Mouse (Mus musculus): ENCODE measurements around the gene Fam129a. TPM values are rescaled to one million over a fixed set of nuclear protein-coding genes. Genes with fewer than 3 reads are reported as not detected.

Gene Fam129a
- polyA plus RNA-seq, 1 experiment from 2014 or later = 2.5 TPM

DNA sequence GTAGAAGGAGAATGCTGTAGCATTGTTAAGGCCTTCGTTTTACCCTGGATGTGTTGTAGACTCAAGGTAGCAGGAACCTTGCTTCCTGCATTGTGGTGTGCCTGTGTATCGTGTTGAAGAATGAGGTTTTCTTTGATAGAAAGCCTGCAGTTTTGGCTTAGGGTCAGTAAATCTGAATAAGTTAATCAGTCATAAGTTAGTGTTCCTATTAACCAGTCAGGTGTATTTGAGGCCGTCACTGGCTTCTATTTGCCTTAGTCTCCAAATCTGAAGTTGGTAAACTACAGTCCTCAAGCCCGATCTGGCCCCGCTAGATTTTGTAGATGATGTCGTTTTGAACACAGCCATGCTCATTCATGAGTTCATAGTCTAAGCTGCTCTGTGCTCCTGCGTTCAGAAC lies 125.8 kb downstream of the Fam129a start:
- Histone ChIP-seq H3K36me3 (no peaks in the 10 kb centered on the region), H3K9ac (no peak overlapping the region), H3K4me2 (no peak overlapping the region), H3K9me3 (no peaks in the 10 kb centered on the region), H3K27me3 (no peaks in the 10 kb centered on the region), H3K4me1 (replicated peaks) (peaks cover 10% of the 10 kb centered on the region), H3K27ac (no peak overlapping the region), H3K4me3 (no peak overlapping the region)
- no peak for ATAC-seq (ENCODE audit: low FRiP score)
- WGBS = 94% methylated on average over 7 of the region's 7 CpGs

DNA sequence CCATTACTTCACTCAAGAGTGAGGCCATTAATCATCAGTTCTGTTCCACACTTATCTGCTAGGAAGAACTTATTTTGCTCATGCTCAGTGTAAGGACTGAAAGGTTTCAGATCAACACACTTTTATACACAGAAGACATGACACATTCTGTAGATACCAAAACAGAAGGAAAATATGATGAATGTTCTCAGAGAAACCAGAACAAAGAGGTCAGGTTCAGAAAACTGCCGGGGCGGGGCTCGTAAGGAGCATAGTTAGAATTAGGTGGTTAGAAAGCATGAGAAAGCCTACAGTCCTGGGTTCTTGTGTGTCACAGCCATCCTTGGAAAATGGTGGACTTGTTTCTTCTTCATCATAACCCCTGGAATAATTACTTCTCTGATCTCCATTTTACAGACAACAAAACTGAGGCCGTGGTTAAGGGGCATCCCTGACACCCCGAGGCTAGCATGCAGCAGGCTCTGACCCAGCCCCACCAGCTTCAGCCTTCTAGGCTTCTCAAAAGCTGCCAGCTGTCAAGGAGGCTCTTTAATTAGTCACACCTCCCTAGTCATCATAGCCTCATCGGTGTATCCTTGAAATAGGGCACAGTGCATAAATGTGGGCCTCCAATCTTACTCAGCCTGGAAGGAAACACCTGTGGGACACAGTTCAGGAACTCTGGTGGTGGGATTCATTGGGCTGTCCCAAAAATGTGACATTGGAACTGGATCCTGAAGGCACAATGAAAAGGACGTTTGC lies 127.1 kb downstream of the Fam129a start:
- Histone ChIP-seq H3K36me3 (no peaks in the 10 kb centered on the region), H3K27ac (no peak overlapping the region), H3K27me3 (no peaks in the 10 kb centered on the region), H3K4me1 (replicated peaks) (peaks cover 10% of the 10 kb centered on the region), H3K9ac (no peak overlapping the region), H3K4me2 (no peak overlapping the region), H3K4me3 (no peak overlapping the region), H3K9me3 (no peaks in the 10 kb centered on the region)
- 82% methylated on average over 7 of the region's 7 CpGs for WGBS
- ATAC-seq (ENCODE audit: low FRiP score) = no peak

DNA sequence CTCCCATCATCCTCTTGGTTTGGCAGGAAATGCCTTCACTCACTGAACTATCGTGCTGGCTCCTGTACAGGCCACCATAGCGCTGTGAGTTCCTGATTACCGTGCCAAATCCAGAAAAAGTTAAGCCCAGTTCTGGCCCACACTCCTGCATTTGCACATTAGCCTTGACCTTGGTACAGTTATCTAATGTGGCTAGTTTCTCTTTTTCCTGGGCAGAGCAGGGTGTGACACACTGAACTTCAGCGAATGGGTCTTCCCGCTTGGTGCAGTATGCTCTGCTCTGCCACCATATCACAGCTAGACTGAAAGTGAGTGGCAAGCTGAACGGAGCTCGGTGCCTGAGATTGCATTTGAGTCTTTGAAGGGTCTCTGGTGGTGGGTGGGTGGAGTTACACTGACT lies 128.4 kb downstream of the Fam129a start:
- peaks cover 10% of the 10 kb centered on the region for H3K4me1 ChIP-seq (replicated peaks)
- H3K27me3 ChIP-seq = no peaks in the 10 kb centered on the region
- WGBS = 77% methylated on average over 7 of the region's 7 CpGs
- no peaks in the 10 kb centered on the region for H3K9me3 ChIP-seq
- no peak overlapping the region for H3K4me3 ChIP-seq
- H3K36me3 ChIP-seq = no peaks in the 10 kb centered on the region
- ATAC-seq (ENCODE audit: low FRiP score) = 0 out of 2 replicates have a peak, but pooled peaks have one; percentile 26
- H3K9ac ChIP-seq = no peak overlapping the region
- no peak overlapping the region for H3K4me2 ChIP-seq
- no peak overlapping the region for H3K27ac ChIP-seq

DNA sequence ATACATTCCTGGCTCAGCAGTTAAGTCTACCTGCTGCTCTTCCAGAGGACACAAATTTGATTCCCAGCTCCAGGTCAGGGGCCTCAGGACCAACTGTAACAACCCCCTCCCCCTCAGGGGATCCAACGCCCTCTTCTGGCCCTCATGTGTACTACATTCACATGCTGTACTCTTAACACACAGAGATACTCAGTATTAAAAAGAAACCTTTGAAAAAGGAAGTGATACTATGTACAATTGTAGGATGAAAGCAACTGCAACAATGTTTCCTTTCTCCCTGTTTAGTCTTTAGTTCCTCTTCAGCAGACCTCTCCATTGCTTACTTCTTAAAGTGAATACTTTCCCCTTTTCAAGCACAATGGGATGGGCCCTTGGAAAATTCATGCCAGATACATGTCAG lies 131.8 kb downstream of the Fam129a start:
- H3K4me1 ChIP-seq (replicated peaks) = peaks cover 16% of the 10 kb centered on the region
- no peak overlapping the region for H3K9ac ChIP-seq
- WGBS = 35% methylated on average over 1 of the region's 1 CpGs
- ATAC-seq (ENCODE audit: low FRiP score) = no peak
- no peaks in the 10 kb centered on the region for H3K36me3 ChIP-seq
- H3K4me3 ChIP-seq = no peak overlapping the region
- H3K4me2 ChIP-seq = no peak overlapping the region
- no peaks in the 10 kb centered on the region for H3K9me3 ChIP-seq
- H3K27me3 ChIP-seq = 0 out of 2 replicates have a peak, but pooled peaks cover 7% of the 10 kb centered on the region
- no peak overlapping the region for H3K27ac ChIP-seq

DNA sequence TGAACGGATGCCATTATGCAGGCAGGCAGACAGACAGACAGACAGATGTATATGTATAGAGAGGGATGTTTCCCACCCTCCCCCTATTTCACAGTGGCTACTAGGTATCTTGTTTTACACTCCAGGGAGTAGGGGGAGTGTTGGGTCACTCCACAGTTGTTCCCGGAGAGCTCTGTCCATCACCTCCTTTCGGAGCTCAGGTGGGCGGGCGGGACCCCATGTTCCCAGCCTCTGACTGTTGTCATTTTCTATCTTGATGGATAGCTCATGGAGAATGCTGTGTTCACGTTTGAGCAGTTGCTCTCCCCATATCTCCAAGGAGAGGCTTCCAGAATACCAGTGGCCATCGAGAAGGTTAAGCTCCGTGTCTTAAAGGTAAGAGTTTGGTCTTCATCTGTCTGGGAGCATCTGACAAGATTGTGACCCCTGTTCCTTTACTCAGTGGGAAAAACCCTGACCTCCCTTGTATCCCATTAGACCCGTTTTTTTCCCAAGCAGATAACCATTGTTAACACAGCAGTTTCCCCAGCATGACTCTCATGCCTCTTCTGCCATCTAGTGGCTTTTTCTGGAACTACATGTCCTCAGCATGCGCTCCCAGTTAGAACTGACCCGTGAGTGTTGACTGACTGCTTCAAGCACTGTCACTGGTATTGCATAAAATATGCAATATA lies 134.9 kb downstream of the Fam129a start:
- no peak overlapping the region for H3K27ac ChIP-seq
- H3K36me3 ChIP-seq = no peaks in the 10 kb centered on the region
- H3K4me2 ChIP-seq = peak overlapping the region; percentile 29
- H3K9me3 ChIP-seq = no peaks in the 10 kb centered on the region
- peaks cover 13% of the 10 kb centered on the region for H3K4me1 ChIP-seq (replicated peaks)
- H3K4me3 ChIP-seq = no peak overlapping the region
- 0 out of 2 replicates have a peak, but pooled peaks cover 7% of the 10 kb centered on the region for H3K27me3 ChIP-seq
- 0 out of 2 replicates have a peak overlapping the region, but pooled peaks have one; percentile 31 for H3K9ac ChIP-seq
- 33% methylated on average over 11 of the region's 11 CpGs for WGBS
- peak; percentile 85 for ATAC-seq (ENCODE audit: low FRiP score)

DNA sequence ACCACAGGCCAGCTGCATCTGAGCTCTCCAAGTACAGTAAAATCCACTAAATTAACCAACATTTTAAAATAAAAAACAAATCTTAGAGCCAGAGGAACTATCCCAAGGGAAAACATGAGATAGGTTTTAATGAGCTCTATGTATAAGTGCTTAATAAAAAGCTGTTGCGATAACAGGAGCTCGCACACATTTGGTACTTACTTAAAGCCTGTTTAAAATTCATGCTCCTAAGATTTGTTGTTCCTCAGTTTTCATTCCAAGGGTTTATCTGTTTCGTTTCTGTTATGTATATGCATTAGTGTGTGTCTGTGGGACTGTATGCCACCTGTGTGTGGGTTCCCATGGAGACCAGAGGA lies 135.4 kb downstream of the Fam129a start:
- Histone ChIP-seq H3K4me1 (replicated peaks) (peaks cover 11% of the 10 kb centered on the region), H3K4me3 (no peak overlapping the region), H3K36me3 (no peaks in the 10 kb centered on the region), H3K9me3 (no peaks in the 10 kb centered on the region), H3K9ac (no peak overlapping the region), H3K27ac (no peak overlapping the region), H3K4me2 (no peak overlapping the region), H3K27me3 (0 out of 2 replicates have a peak, but pooled peaks cover 7% of the 10 kb centered on the region)
- 0 out of 2 replicates have a peak, but pooled peaks have one; percentile 1 for ATAC-seq (ENCODE audit: low FRiP score)
- 82% methylated on average over 3 of the region's 3 CpGs for WGBS

DNA sequence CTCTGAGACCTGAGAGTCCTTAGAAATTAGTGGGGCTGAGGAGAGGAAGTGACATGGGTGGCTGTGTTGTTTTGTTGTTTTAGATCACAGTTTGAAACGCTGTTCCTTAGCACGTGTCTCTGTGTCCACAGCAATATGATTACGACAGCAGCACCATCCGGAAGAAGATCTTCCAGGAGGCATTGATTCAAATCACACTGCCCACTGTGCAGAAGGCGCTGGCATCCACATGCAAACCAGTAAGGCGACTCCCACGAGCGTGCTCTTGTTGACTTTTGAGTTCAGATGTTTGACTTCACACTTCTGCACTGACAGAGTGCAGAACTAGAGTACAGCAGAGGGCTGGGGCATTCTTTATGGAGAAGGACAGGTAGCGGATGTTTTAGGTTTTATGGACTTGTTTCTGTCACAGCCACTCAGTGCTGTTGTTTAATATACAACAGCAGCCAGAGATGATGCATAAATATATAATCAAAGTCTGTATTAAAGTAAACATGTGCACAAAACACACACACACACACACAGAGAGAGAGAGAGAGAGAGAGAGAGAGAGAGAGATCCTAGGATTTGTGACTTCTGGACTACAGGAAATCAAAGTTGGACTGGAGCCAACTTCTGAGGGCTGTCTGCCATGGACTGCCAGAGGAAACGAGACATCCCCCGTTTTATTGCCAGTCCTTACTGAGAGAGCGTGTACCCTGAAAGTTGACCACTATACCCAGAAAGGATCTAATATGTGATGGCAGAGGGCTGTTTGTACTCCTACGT lies 138.2 kb downstream of the Fam129a start:
- H3K4me2 ChIP-seq = no peak overlapping the region
- ATAC-seq (ENCODE audit: low FRiP score) = no peak
- no peak overlapping the region for H3K9ac ChIP-seq
- H3K27me3 ChIP-seq = 0 out of 2 replicates have a peak, but pooled peaks cover 7% of the 10 kb centered on the region
- no peak overlapping the region for H3K27ac ChIP-seq
- H3K4me1 ChIP-seq (replicated peaks) = peaks cover 10% of the 10 kb centered on the region; the same call in 1 of the 2 replicates
- no peaks in the 10 kb centered on the region for H3K9me3 ChIP-seq
- 72% methylated on average over 13 of the region's 13 CpGs for WGBS
- no peak overlapping the region for H3K4me3 ChIP-seq
- H3K36me3 ChIP-seq = no peaks in the 10 kb centered on the region

DNA sequence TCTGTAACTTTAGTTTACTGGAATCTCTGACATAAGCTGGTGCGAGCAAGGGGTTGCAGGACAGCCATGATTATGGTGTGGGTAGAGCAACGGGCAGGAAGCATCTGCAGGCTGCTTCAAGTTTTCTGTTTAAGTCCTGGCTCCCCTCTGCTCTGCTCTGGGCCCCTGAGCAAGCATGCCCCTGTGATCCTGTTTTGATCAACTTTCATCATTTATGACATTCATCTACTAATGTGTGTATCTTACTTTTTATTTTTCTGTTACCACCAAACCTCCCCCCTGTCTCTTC lies 138.7 kb downstream of the Fam129a start:
- Histone ChIP-seq H3K9ac (no peak overlapping the region), H3K4me3 (no peak overlapping the region), H3K4me1 (replicated peaks) (peaks cover 10% of the 10 kb centered on the region; the same call in 1 of the 2 replicates), H3K27me3 (0 out of 2 replicates have a peak, but pooled peaks cover 7% of the 10 kb centered on the region), H3K4me2 (no peak overlapping the region), H3K36me3 (no peaks in the 10 kb centered on the region), H3K27ac (no peak overlapping the region), H3K9me3 (no peaks in the 10 kb centered on the region)
- ATAC-seq (ENCODE audit: low FRiP score) = no peak
- WGBS = 81% methylated on average over 2 of the region's 2 CpGs

DNA sequence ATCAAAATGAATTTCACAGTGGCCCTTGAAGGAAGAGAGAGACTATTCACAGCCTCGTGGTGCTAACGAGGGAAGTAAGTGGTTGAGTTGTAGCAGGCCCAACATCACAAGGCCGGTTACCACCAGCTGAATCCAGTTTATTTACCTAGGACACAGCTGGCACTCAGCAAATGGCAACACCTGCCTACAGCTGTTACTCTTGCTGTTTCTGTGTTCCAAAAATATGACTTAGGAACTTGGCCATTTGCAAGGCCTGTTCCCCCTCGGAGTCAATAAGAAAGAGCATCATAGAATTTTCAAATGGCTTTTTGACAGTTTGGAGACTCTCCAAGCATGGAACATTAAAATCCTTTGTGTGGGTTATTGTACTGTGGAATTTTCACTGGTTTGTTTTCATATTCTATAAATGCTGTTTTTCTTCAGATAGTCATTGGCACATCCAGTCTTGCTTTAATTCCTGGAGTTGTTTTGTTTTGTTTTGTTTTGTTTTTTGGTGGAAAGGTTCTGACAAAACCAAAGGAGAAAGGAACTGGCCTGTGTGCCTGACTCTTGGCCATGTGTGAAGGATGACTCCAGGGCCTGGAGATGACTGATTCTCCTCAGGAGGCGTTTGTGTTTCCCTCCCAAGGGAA lies 139.6 kb downstream of the Fam129a start:
- H3K4me1 ChIP-seq (replicated peaks) = peaks cover 8% of the 10 kb centered on the region; the same call in 1 of the 2 replicates
- 0 out of 2 replicates have a peak, but pooled peaks cover 7% of the 10 kb centered on the region for H3K27me3 ChIP-seq
- no peak for ATAC-seq (ENCODE audit: low FRiP score)
- H3K9me3 ChIP-seq = no peaks in the 10 kb centered on the region
- no peak overlapping the region for H3K27ac ChIP-seq
- no peak overlapping the region for H3K4me2 ChIP-seq
- 83% methylated on average over 5 of the region's 5 CpGs for WGBS
- no peak overlapping the region for H3K9ac ChIP-seq
- H3K4me3 ChIP-seq = no peak overlapping the region
- no peaks in the 10 kb centered on the region for H3K36me3 ChIP-seq

DNA sequence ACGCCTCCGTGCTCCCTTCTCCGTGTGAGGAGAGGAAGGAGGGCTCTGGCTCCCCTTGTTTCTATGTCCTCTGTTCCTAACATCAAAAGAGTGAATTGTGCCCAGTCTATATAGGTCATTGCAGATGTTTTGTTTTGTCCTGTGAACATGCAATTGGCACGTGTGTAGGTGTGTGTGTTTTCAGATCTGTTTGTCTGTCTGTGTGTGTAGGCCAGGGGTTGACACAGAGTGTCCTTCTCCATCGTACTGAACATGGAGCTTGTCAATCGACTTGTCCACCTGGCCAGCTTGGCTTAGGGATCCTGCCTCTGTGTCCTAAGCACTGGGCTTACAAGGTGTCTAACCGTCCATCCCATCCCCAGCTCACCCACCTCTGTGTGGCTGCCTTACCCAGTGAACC lies 140.1 kb downstream of the Fam129a start:
- ATAC-seq (ENCODE audit: low FRiP score) = no peak
- Histone ChIP-seq H3K4me1 (replicated peaks) (0 out of 2 replicates have a peak, but pooled peaks cover 4% of the 10 kb centered on the region), H3K4me3 (no peak overlapping the region), H3K4me2 (no peak overlapping the region), H3K9me3 (no peaks in the 10 kb centered on the region), H3K27ac (no peak overlapping the region), H3K36me3 (no peaks in the 10 kb centered on the region), H3K9ac (no peak overlapping the region), H3K27me3 (0 out of 2 replicates have a peak, but pooled peaks cover 7% of the 10 kb centered on the region)
- WGBS = 74% methylated on average over 7 of the region's 7 CpGs

DNA sequence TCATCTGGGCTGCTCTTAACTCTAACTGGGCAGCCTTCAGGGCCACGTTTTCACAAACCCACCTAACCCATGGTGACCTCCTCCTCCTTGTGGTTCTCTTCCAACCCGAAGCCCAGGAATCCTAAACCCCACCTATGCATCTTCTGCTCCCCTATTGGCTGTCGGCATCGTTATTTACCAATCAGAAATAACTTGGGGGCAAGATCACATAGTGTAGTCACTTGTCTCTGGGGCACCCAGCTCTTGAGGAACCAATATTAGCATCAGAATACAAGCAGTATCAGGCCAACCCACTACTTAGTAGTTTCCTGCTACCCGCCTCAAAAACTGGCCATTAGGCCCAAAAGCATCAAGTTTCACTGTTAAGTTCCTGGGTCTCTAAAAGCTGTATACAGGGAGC lies 141.7 kb downstream of the Fam129a start:
- WGBS = 40% methylated on average over 5 of the region's 5 CpGs
- no peaks in the 10 kb centered on the region for H3K36me3 ChIP-seq
- no peak overlapping the region for H3K27ac ChIP-seq
- H3K4me1 ChIP-seq (replicated peaks) = 0 out of 2 replicates have a peak, but pooled peaks cover 4% of the 10 kb centered on the region
- no peak overlapping the region for H3K9ac ChIP-seq
- no peak overlapping the region for H3K4me3 ChIP-seq
- no peaks in the 10 kb centered on the region for H3K27me3 ChIP-seq
- no peaks in the 10 kb centered on the region for H3K9me3 ChIP-seq
- no peak for ATAC-seq (ENCODE audit: low FRiP score)
- no peak overlapping the region for H3K4me2 ChIP-seq

DNA sequence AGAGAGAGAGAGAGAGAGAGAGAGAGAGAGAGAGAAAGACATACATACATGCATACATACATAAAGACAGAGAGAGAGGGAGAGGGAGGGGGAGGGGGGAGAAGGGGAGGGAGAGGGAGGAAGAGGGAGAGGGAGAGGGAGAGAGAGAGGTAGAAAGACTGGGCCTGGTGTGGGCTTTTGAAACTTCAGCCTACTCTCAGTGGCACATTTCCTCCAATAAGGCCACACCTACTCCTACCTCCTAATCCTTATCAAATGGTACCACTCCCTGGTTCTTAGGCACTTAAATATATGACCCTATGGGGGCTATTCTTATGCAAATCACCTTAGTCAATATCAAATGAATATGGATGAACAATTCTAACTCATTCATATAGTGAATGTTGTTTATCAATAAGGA lies 142.6 kb downstream of the Fam129a start:
- Histone ChIP-seq H3K9me3 (no peaks in the 10 kb centered on the region), H3K9ac (no peak overlapping the region), H3K27ac (no peak overlapping the region), H3K4me3 (no peak overlapping the region), H3K36me3 (no peaks in the 10 kb centered on the region), H3K4me2 (no peak overlapping the region), H3K4me1 (replicated peaks) (0 out of 2 replicates have a peak, but pooled peaks cover 4% of the 10 kb centered on the region), H3K27me3 (no peaks in the 10 kb centered on the region)
- no peak for ATAC-seq (ENCODE audit: low FRiP score)
